Mouse (Mus musculus) kidney, postnatal 0 days (tissue): ENCODE measurements at regions not wholly inside any gene's neighbourhood (a gene's known extent, or its start where the extent isn't known, plus 50 kb on each side); places are given as distances from the start of the nearest gene placed in this dataset.

ENCODE experiments used
- ATAC-seq: fragments of 200-750 bp; cut with Nextera tagmentation; replicated peaks from 2 replicates; pipeline ENCODE4 v1.8.0; 2017; ENCODE audit warnings: low read depth, moderate number of reproducible peaks, moderate TSS enrichment, moderate library complexity; ENCODE audit not compliant: low FRiP score
- DNase-seq: peaks from one replicate; pipeline ENCODE4 v3.0.0-alpha.2; 2016; ENCODE audit warnings: low spot score
- H3K27ac ChIP-seq: fragments of 300-500 bp; sonication (generic); 2 replicates; pipeline ENCODE4 v1.5.1; 2014; ENCODE audit warnings: mild to moderate bottlenecking
- H3K27me3 ChIP-seq: fragments of 300-500 bp; sonication (generic); 2 replicates; pipeline ENCODE4 v1.6.1; 2014; ENCODE audit warnings: low read length, mixed read lengths; ENCODE audit not compliant: insufficient read depth
- H3K36me3 ChIP-seq: fragments of 300-500 bp; sonication (generic); 2 replicates; pipeline ENCODE4 v1.6.1; 2014; ENCODE audit warnings: low read length, mixed read lengths; ENCODE audit not compliant: insufficient read depth
- H3K4me1 ChIP-seq: fragments of 300-500 bp; sonication (generic); replicated peaks from 2 replicates; pipeline ENCODE4 v1.6.1; 2014; ENCODE audit warnings: antibody characterized with exemption, low read length, mixed read lengths; ENCODE audit not compliant: insufficient read depth
- H3K4me2 ChIP-seq: fragments of 300-500 bp; sonication (generic); 2 replicates; pipeline ENCODE4 v1.6.1; 2014; ENCODE audit warnings: mild to moderate bottlenecking, low read length, moderate library complexity, mixed read lengths
- H3K4me3 ChIP-seq: fragments of 300-500 bp; sonication (generic); replicated peaks from 2 replicates; pipeline ENCODE4 v1.5.1; 2014; ENCODE audit warnings: low read depth, low read length
- H3K9ac ChIP-seq: fragments of 300-500 bp; sonication (generic); 2 replicates; pipeline ENCODE4 v1.6.1; 2014; ENCODE audit warnings: low read depth, low read length
- H3K9me3 ChIP-seq: fragments of 300-500 bp; sonication (generic); replicated peaks from 2 replicates; pipeline ENCODE4 v1.6.1; 2016; ENCODE audit warnings: low read length, inconsistent platforms, mixed read lengths
- CTCF ChIP-seq: IDR thresholded peaks from 2 replicates; pipeline ENCODE4 v1.5.1; 2016; ENCODE audit warnings: antibody characterized with exemption, low read depth, mild to moderate bottlenecking, moderate library complexity
- WGBS: fragments of 180-500 bp; shearing (Covaris S2); extraction: QIAGEN DNeasy Blood & Tissue Kit; methylation state at CpG from one replicate; pipeline ENCODE4 v1.1.7; 2014; 5-methylcytosine and 5-hydroxymethylcytosine counted together

DNA sequence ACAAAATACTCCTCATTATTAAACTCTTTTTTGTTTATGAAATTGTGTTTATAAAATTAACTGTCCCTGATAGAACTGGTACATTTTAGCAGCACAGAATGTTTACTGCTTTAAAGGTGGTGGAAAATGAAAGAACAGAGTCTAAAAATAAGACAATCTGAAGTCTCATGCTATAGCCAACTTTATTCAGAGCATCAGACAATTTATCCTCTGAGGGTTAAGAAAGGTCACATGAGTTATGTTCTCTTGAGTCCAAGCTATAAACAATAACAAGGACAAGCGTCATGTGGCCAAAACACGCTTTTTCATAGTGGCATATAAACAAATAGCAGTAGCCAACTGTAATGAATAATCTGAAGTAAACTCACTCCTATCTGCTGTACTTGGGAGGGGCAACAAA lies 67.7 kb upstream of the Mdga2 start:
- Histone ChIP-seq H3K9ac (no peak overlapping the region), H3K27me3 (no peaks in the 10 kb centered on the region), H3K4me1 (no peaks in the 10 kb centered on the region), H3K9me3 (no peaks in the 10 kb centered on the region), H3K27ac (no peak overlapping the region), H3K4me2 (no peak overlapping the region), H3K36me3 (no peaks in the 10 kb centered on the region), H3K4me3 (no peak overlapping the region)
- WGBS, result 66% methylated on average over 2 of the region's 2 CpGs
- DNase-seq (no peak), ATAC-seq (no peak)
- TF ChIP-seq CTCF, result no peak

DNA sequence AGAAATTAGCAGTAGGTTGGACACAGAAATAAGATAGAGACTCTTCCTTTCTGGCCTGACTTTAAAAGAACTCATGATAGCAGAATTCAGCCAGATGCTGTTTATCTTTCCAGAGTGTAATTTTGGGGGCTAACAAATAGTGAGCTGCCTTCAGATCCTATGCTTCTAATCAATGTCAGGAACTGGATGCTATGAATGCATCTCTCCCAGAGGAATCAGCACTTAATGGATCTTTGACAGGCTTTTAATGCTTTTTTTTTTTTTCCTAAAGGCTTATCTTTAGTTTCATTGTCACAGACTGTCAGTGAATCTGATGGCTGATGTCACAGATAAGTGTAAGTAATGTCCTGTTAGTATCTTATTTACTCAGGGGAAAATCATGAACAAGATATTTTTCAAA lies 50.5 kb upstream of the Mdga2 start:
- Histone ChIP-seq H3K4me3 (no peak overlapping the region), H3K27me3 (no peaks in the 10 kb centered on the region), H3K9me3 (no peaks in the 10 kb centered on the region), H3K27ac (no peak overlapping the region), H3K4me2 (no peak overlapping the region), H3K4me1 (no peaks in the 10 kb centered on the region), H3K36me3 (no peaks in the 10 kb centered on the region), H3K9ac (no peak overlapping the region)
- ATAC-seq (no peak), DNase-seq (no peak)
- no peak for TF ChIP-seq CTCF

DNA sequence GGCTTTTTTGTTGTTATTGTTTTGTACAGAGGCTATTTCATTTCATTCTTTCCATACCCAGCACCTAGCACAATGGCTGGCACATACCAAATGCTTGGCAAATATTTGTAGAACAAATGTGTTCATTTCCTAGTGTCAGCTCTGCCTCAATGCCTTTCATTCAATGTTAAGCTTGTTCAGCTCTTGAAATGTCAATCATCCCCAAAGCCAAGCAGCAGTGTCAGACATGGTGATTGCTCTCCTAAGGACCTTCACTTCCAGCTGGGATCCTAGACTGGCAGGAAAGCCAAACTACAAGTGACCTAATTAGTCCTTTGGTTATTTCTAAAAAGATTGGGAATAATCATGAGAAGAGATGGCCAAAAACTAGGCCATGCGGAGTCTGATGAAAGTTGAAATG lies 50.0 kb upstream of the Mdga2 start:
- 97% methylated on average over 1 of the region's 1 CpGs for WGBS
- ATAC-seq (no peak), DNase-seq (no peak)
- Histone ChIP-seq H3K4me2 (no peak overlapping the region), H3K27ac (no peak overlapping the region), H3K4me1 (no peaks in the 10 kb centered on the region), H3K36me3 (no peaks in the 10 kb centered on the region), H3K9ac (no peak overlapping the region), H3K4me3 (no peak overlapping the region), H3K9me3 (no peaks in the 10 kb centered on the region), H3K27me3 (no peaks in the 10 kb centered on the region)
- no peak for TF ChIP-seq CTCF
